Mouse (Mus musculus) limb, embryonic 14.5 days (tissue): ENCODE results near the gene Ap1s3. TPM values are rescaled to one million over a fixed set of nuclear protein-coding genes. Genes with fewer than 3 reads are reported as not detected.

Experiments
- ATAC-seq: fragments of 200-750 bp; cut with Nextera tagmentation; 2 replicates; pipeline ENCODE4 v1.8.0; 2017; ENCODE audit warnings: low read depth, moderate number of reproducible peaks, moderate TSS enrichment; ENCODE audit not compliant: low FRiP score
- DNase-seq: peaks from one replicate; pipeline ENCODE4 v3.0.0-alpha.2; 2015; ENCODE audit warnings: low spot score
- H3K27ac ChIP-seq: fragments of 300-500 bp; sonication (generic); replicated peaks from 2 replicates; pipeline ENCODE4 v1.5.1; 2014; ENCODE audit warnings: low read depth, mild to moderate bottlenecking, low read length, moderate library complexity, mixed read lengths
- H3K27me3 ChIP-seq: fragments of 300-500 bp; sonication (generic); 2 replicates; pipeline ENCODE4 v1.6.1; 2014; ENCODE audit warnings: low read length, mixed read lengths; ENCODE audit not compliant: control insufficient read depth, insufficient read depth
- H3K36me3 ChIP-seq: fragments of 300-500 bp; sonication (generic); 2 replicates; pipeline ENCODE4 v1.6.1; 2014; ENCODE audit warnings: mild to moderate bottlenecking, low read length, moderate library complexity, mixed read lengths; ENCODE audit not compliant: control insufficient read depth, insufficient read depth
- H3K4me1 ChIP-seq: fragments of 300-500 bp; sonication (generic); 2 replicates; pipeline ENCODE4 v1.6.1; 2014; ENCODE audit warnings: antibody characterized with exemption, low read length, mixed read lengths; ENCODE audit not compliant: control insufficient read depth, insufficient read depth
- H3K4me2 ChIP-seq: fragments of 300-500 bp; sonication (generic); replicated peaks from 2 replicates; pipeline ENCODE4 v1.6.1; 2014; ENCODE audit warnings: low read depth, mild to moderate bottlenecking, low read length, moderate library complexity; ENCODE audit not compliant: severe bottlenecking
- H3K4me3 ChIP-seq: fragments of 300-500 bp; sonication (generic); replicated peaks from 2 replicates; pipeline ENCODE4 v1.5.1; 2014; ENCODE audit warnings: low read length
- H3K9ac ChIP-seq: fragments of 300-500 bp; sonication (generic); 2 replicates; pipeline ENCODE4 v1.6.1; 2014; ENCODE audit warnings: mild to moderate bottlenecking, low read depth, low read length, moderate library complexity; ENCODE audit not compliant: severe bottlenecking
- H3K9me3 ChIP-seq: fragments of 300-500 bp; sonication (generic); 2 replicates; pipeline ENCODE4 v1.6.1; 2016; ENCODE audit warnings: low read length; ENCODE audit not compliant: control insufficient read depth
- POLR2A ChIP-seq: fragments of 200-500 bp; IDR thresholded peaks from 2 replicates; pipeline ENCODE4 v1.8.0; 2012; ENCODE audit warnings: inconsistent platforms, mild to moderate bottlenecking, moderate library complexity, borderline replicate concordance; ENCODE audit not compliant: insufficient read depth, insufficient read length; ENCODE audit errors: extremely low read depth
- WGBS: fragments of 180-500 bp; shearing (Covaris S2); extraction: QIAGEN DNeasy Blood & Tissue Kit; methylation state at CpG from one replicate; pipeline ENCODE4 v1.1.7; 2014; 5-methylcytosine and 5-hydroxymethylcytosine counted together
- polyA plus RNA-seq, 2 experiments: library from polyadenylated mRNA; depleted of rRNA in 1 of 2; stranded (reverse) in 1 of 2; unstranded in 1 of 2; fragments of >200 nt; fragmentation: Nextera tagmentation in 1 of 2; extraction: Ambion mirVana in 1 of 2; gene quantifications; 2 replicates each; pipeline versions ENCODE4 v1.2.1 to v1.2.3; 2012 to 2014

Ap1s3 gene
- 6.6 and 9.2 TPM in 2 replicates for polyA plus RNA-seq (2012; rRNA removed)
- 0.69 and 0.95 TPM in 2 replicates for polyA plus RNA-seq (2014; fragmentation: Nextera tagmentation; extraction: Ambion mirVana)

GRCm38 (mm10) chr1:79671543-79672337 lies at the start of gene Ap1s3:
Gene Ap1s3 (minus strand): TSS chr1:79671972.
- 2% methylated on average over 38 of the region's 51 CpGs for WGBS

GRCm38 (mm10) chr1:79714152-79714923 lies 42.6 kb upstream of the Ap1s3 start:
- Histone ChIP-seq H3K36me3 (peaks cover 7% of the 10 kb centered on the region; the same call in 1 of the 2 replicates), H3K27ac (no peak overlapping the region), H3K9me3 (no peaks in the 10 kb centered on the region), H3K4me1 (peaks cover 5% of the 10 kb centered on the region; the same call in 1 of the 2 replicates), H3K9ac (no peak overlapping the region), H3K4me3 (no peak overlapping the region), H3K4me2 (no peak overlapping the region), H3K27me3 (no peaks in the 10 kb centered on the region)
- 89% methylated on average over 13 of the region's 13 CpGs for WGBS
- no peak for ATAC-seq
- no peak for DNase-seq
- no peak for TF ChIP-seq POLR2A

More at GRCm38 (mm10) chr1:79671543-79672337, at the start of gene Ap1s3:
- Histone ChIP-seq H3K4me3 (peak within 1 kb of the TSS; percentile 65), H3K9ac (peak within 1 kb of the TSS; percentile 49), H3K27ac (no peak within 1 kb of the TSS), H3K9me3 (no peaks in the 10 kb centered on the region), H3K36me3 (no peaks in the 10 kb centered on the region), H3K4me2 (peak within 1 kb of the TSS; percentile 96), H3K4me1 (peaks cover 7% of the 10 kb centered on the region; the same call in 1 of the 2 replicates), H3K27me3 (peaks cover 7% of the 10 kb centered on the region; the same call in 1 of the 2 replicates)
- ATAC-seq (peak; percentile 88), DNase-seq (peak; percentile 67)
- peak; percentile 50; the same call in 1 of the 2 replicates for TF ChIP-seq POLR2A

- Histone ChIP-seq H3K27me3 (no peaks in the 10 kb centered on the region), H3K27ac (no peak overlapping the region), H3K9me3 (no peaks in the 10 kb centered on the region), H3K4me2 (no peak overlapping the region), H3K36me3 (peaks cover 7% of the 10 kb centered on the region; the same call in 1 of the 2 replicates), H3K9ac (no peak overlapping the region), H3K4me1 (peaks cover 5% of the 10 kb centered on the region; the same call in 1 of the 2 replicates), H3K4me3 (no peak overlapping the region)
- DNase-seq (no peak), ATAC-seq (no peak)
- 85% methylated on average over 5 of the region's 5 CpGs for WGBS
- TF ChIP-seq POLR2A = no peak
These were observed 41.3 kb upstream of the Ap1s3 start for GRCm38 (mm10) chr1:79713081-79713480.

- peaks cover 5% of the 10 kb centered on the region; the same call in 1 of the 2 replicates for H3K4me1 ChIP-seq
- no peak overlapping the region for H3K4me3 ChIP-seq
- H3K9me3 ChIP-seq = no peaks in the 10 kb centered on the region
- H3K36me3 ChIP-seq = peaks cover 11% of the 10 kb centered on the region; the same call in 1 of the 2 replicates
- 0 out of 2 replicates have a peak overlapping the region, but pooled peaks have one; percentile 21 for H3K27ac ChIP-seq
- DNase-seq = no peak
- H3K4me2 ChIP-seq = no peak overlapping the region
- H3K9ac ChIP-seq = no peak overlapping the region
- ATAC-seq = no peak
- WGBS = 70% methylated on average over 18 of the region's 18 CpGs
- TF ChIP-seq POLR2A = no peak
- no peaks in the 10 kb centered on the region for H3K27me3 ChIP-seq
These were observed 39.7 kb upstream of the Ap1s3 start for GRCm38 (mm10) chr1:79711147-79712126.
